Mouse (Mus musculus) CH12.LX (cell line): Measurements from ENCODE around the gene Pphln1.

Source experiments
- BHLHE40 ChIP-seq: IDR thresholded peaks from 2 replicates; pipeline ENCODE4 v1.6.1; 2011; ENCODE audit warnings: mild to moderate bottlenecking, low read depth, low read length, improper control_type of control experiment
- MAFK ChIP-seq: IDR thresholded peaks from 2 replicates; pipeline ENCODE4 v1.6.1; 2011; ENCODE audit warnings: low read length, improper control_type of control experiment; ENCODE audit not compliant: insufficient replicate concordance
- MYC ChIP-seq: IDR thresholded peaks from 2 replicates; pipeline ENCODE4 v1.6.1; 2011; ENCODE audit warnings: low read depth, mild to moderate bottlenecking, improper control_type of control experiment, low read length
- NELFE ChIP-seq: IDR thresholded peaks from 2 replicates; pipeline ENCODE4 v1.6.1; 2011; ENCODE audit warnings: low read depth, low read length, improper control_type of control experiment
- SIN3A ChIP-seq: IDR thresholded peaks from 2 replicates; pipeline ENCODE4 v1.6.1; 2012; ENCODE audit warnings: low read length, improper control_type of control experiment, inconsistent platforms

- no peak for TF ChIP-seq NELFE
- no peak for TF ChIP-seq MAFK
- no peak for TF ChIP-seq MYC
- TF ChIP-seq SIN3A: no peak
- no peak for TF ChIP-seq BHLHE40
These were observed 122.0 kb downstream of the Pphln1 start for GRCm38 (mm10) chr15:93519836-93520826.
